Mouse (Mus musculus) forebrain, postnatal 0 days (tissue): ENCODE data around the gene Sh2d6. TPM values are rescaled to one million over a fixed set of nuclear protein-coding genes. Genes with fewer than 3 reads are reported as not detected.
"Not testable (repeated sequence)": the region's sequence is repeated elsewhere in the genome, so short reads cannot be mapped to it uniquely, and the experiment has no call there.

ENCODE experiments used
- ATAC-seq: fragments of 200-750 bp; cut with Nextera tagmentation; 2 replicates; pipeline ENCODE4 v1.8.0; 2017; ENCODE audit warnings: mild to moderate bottlenecking, moderate library complexity
- DNase-seq: peaks from one replicate; pipeline ENCODE4 v3.0.0-alpha.2; 2015
- H3K27ac ChIP-seq: fragments of 300-500 bp; sonication (generic); 2 replicates; pipeline ENCODE4 v1.5.1; 2014; ENCODE audit warnings: low read depth, mild to moderate bottlenecking, antibody characterized with exemption, low read length, moderate library complexity, mixed read lengths
- H3K27me3 ChIP-seq: fragments of 300-500 bp; sonication (generic); 2 replicates; pipeline ENCODE4 v1.6.1; 2014; ENCODE audit warnings: mild to moderate bottlenecking, low read length, mixed read lengths; ENCODE audit not compliant: insufficient read depth
- H3K36me3 ChIP-seq: fragments of 300-500 bp; sonication (generic); 2 replicates; pipeline ENCODE4 v1.6.1; 2014; ENCODE audit warnings: mild to moderate bottlenecking, moderate library complexity; ENCODE audit not compliant: insufficient read depth
- H3K4me1 ChIP-seq: fragments of 300-500 bp; sonication (generic); 2 replicates; pipeline ENCODE4 v1.6.1; 2014; ENCODE audit warnings: antibody characterized with exemption; ENCODE audit not compliant: insufficient read depth
- H3K4me2 ChIP-seq: fragments of 300-500 bp; sonication (generic); 2 replicates; pipeline ENCODE4 v1.6.1; 2014; ENCODE audit warnings: low read depth, mild to moderate bottlenecking, moderate library complexity
- H3K4me3 ChIP-seq: fragments of 300-500 bp; sonication (generic); 2 replicates; pipeline ENCODE4 v1.5.1; 2014; ENCODE audit warnings: low read depth, low read length, mixed read lengths
- H3K9ac ChIP-seq: fragments of 300-500 bp; sonication (generic); 2 replicates; pipeline ENCODE4 v1.6.1; 2014; ENCODE audit warnings: mild to moderate bottlenecking
- H3K9me3 ChIP-seq: fragments of 300-500 bp; sonication (generic); 2 replicates; pipeline ENCODE4 v1.6.1; 2016; ENCODE audit warnings: low read length
- CTCF ChIP-seq: sonication (generic); IDR thresholded peaks from 2 replicates; pipeline ENCODE4 v1.5.1; 2016; ENCODE audit warnings: antibody characterized with exemption, control low read depth, low read depth
- WGBS: fragments of 180-500 bp; shearing (Covaris S2); extraction: QIAGEN DNeasy Blood & Tissue Kit; methylation state at CpG from one replicate; pipeline ENCODE4 v1.1.7; 2014; 5-methylcytosine and 5-hydroxymethylcytosine counted together
- polyA plus RNA-seq: library from polyadenylated mRNA; unstranded; fragments of >200 nt; fragmentation: Nextera tagmentation; extraction: Ambion mirVana; gene quantifications from 2 replicates; pipeline ENCODE4 v1.2.1, GENCODE M21; 2015
- total RNA-seq: library from RNA; depleted of rRNA; stranded (reverse); fragments of >200 nt; gene quantifications from 2 replicates; pipeline ENCODE4 v1.2.3, GENCODE M21; 2014

Gene Sh2d6
- total and polyA plus RNA-seq, 2 experiments from 2014 or later, result 0.24 to 0.47 TPM

GRCm38 (mm10) chr6:72484887-72485286 is 36.6 kb downstream of the Sh2d6 start:
- Histone ChIP-seq H3K27me3 (no peaks in the 10 kb centered on the region), H3K4me1 (no peaks in the 10 kb centered on the region), H3K4me2 (no peak overlapping the region), H3K27ac (no peak overlapping the region), H3K4me3 (no peak overlapping the region), H3K9me3 (no peaks in the 10 kb centered on the region), H3K36me3 (no peaks in the 10 kb centered on the region), H3K9ac (no peak overlapping the region)
- TF ChIP-seq CTCF, result no peak
- ATAC-seq (no peak), DNase-seq (no peak)
- WGBS, result 71% methylated on average over 4 of the region's 4 CpGs

DNA sequence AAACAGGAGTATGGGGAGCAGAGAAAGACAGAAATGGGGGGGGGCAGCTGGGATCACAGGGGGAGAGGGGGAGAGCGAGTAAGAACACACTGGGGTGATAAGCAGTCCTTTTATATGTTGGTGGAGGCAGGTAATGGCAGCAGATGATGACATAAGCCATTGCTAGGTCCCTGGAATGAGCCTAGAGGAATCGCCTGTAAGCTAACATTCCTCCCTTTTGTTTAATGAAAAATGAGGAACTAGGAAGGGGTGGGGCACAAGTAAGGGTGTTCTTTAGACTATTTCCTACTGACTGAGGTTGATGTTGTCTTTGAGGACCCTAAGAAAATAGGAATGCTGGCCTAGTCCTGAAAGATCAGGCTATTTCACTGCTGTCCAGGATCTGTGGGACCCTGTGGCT is 39.4 kb downstream of the Sh2d6 start:
- H3K27me3 ChIP-seq, result no peaks in the 10 kb centered on the region
- no peak overlapping the region for H3K4me2 ChIP-seq
- H3K9me3 ChIP-seq, result no peaks in the 10 kb centered on the region
- no peak overlapping the region for H3K9ac ChIP-seq
- no peak for DNase-seq
- ATAC-seq, result no peak
- no peaks in the 10 kb centered on the region for H3K4me1 ChIP-seq
- no peaks in the 10 kb centered on the region for H3K36me3 ChIP-seq
- 75% methylated on average over 2 of the region's 2 CpGs for WGBS
- H3K4me3 ChIP-seq, result no peak overlapping the region
- H3K27ac ChIP-seq, result no peak overlapping the region
- no peak for TF ChIP-seq CTCF

DNA sequence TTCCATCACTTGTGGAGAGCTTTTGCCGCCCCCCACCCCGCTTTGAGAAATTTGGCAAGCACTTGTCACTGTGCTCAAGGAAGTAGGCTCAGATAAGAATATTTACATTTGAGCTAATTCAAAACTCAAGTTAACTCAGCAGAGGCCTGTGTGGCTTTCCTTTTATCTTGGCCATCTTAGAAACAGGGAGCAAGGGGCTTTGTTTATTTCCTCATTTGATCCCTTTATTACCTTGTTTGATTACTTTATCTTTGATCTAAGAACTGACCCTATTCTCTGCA is 41.1 kb downstream of the Sh2d6 start:
- Histone ChIP-seq H3K9me3 (no peaks in the 10 kb centered on the region), H3K9ac (no peak overlapping the region), H3K4me3 (no peak overlapping the region), H3K36me3 (no peaks in the 10 kb centered on the region), H3K4me2 (no peak overlapping the region), H3K4me1 (no peaks in the 10 kb centered on the region), H3K27me3 (no peaks in the 10 kb centered on the region), H3K27ac (no peak overlapping the region)
- DNase-seq (no peak), ATAC-seq (no peak)
- TF ChIP-seq CTCF, result no peak
- WGBS, result 85% methylated on average over 2 of the region's 2 CpGs

- Histone ChIP-seq H3K9ac (no peak overlapping the region), H3K27ac (no peak overlapping the region), H3K4me3 (no peak overlapping the region), H3K4me2 (no peak overlapping the region), H3K4me1 (no peaks in the 10 kb centered on the region), H3K9me3 (no peaks in the 10 kb centered on the region), H3K27me3 (no peaks in the 10 kb centered on the region), H3K36me3 (no peaks in the 10 kb centered on the region)
- WGBS, result 89% methylated on average over 12 of the region's 12 CpGs
- no peak for TF ChIP-seq CTCF
- no peak for ATAC-seq
- DNase-seq, result no peak
These were observed 41.7 kb downstream of the Sh2d6 start for GRCm38 (mm10) chr6:72479645-72480421.

DNA sequence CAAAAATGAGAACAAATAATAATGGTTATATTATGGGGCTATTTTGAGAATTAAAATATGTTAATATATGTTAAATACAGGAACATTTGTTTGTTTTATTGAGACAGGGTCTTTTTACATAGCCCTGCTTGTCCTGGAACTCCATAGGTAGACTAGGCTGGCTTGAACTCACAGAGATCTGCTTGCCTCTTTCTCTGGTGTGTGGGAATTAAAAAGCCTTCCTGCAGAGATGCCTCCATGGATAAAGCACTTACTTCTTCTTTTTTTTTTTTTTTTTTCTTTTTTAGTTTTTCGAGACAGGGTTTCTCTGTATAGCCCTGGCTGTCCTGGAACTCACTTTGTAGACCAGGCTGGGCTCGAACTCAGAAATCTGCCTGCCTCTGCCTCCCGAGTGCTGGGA is 42.8 kb downstream of the Sh2d6 start:
- not testable (repeated sequence) for H3K4me3 ChIP-seq, H3K4me2 ChIP-seq, H3K36me3 ChIP-seq, DNase-seq, H3K9ac ChIP-seq, H3K27me3 ChIP-seq, ATAC-seq, H3K4me1 ChIP-seq, H3K9me3 ChIP-seq, H3K27ac ChIP-seq
- 90% methylated on average over 3 of the region's 3 CpGs for WGBS

- Histone ChIP-seq H3K4me1 (no peaks in the 10 kb centered on the region), H3K4me2 (no peak overlapping the region), H3K27ac (no peak overlapping the region), H3K9ac (no peak overlapping the region), H3K36me3 (no peaks in the 10 kb centered on the region), H3K4me3 (no peak overlapping the region), H3K27me3 (no peaks in the 10 kb centered on the region), H3K9me3 (no peaks in the 10 kb centered on the region)
- no peak for ATAC-seq
- no peak for DNase-seq
- WGBS, result 69% methylated on average over 3 of the region's 3 CpGs
- no peak for TF ChIP-seq CTCF
These were observed 43.9 kb downstream of the Sh2d6 start for GRCm38 (mm10) chr6:72477621-72478020.

GRCm38 (mm10) chr6:72476836-72477235 is 44.7 kb downstream of the Sh2d6 start:
- no peak overlapping the region for H3K9ac ChIP-seq
- H3K4me3 ChIP-seq, result no peak overlapping the region
- ATAC-seq (no peak), DNase-seq (no peak)
- H3K4me1 ChIP-seq, result no peaks in the 10 kb centered on the region
- WGBS, result 91% methylated on average over 5 of the region's 5 CpGs
- H3K9me3 ChIP-seq, result no peaks in the 10 kb centered on the region
- H3K36me3 ChIP-seq, result no peaks in the 10 kb centered on the region
- no peak for TF ChIP-seq CTCF
- no peaks in the 10 kb centered on the region for H3K27me3 ChIP-seq
- no peak overlapping the region for H3K4me2 ChIP-seq
- no peak overlapping the region for H3K27ac ChIP-seq
